Mouse (Mus musculus): ENCODE measurements around the gene Map3k5. TPM values are rescaled to one million over a fixed set of nuclear protein-coding genes. Genes with fewer than 3 reads are reported as not detected.

Map3k5 gene
- polyA plus RNA-seq, 1 experiment, result 3.9 TPM

- no peak for DNase-seq (ENCODE audit: low read depth, low spot score)
- WGBS, result 68% methylated on average over 4 of the region's 4 CpGs
These were observed 65.6 kb downstream of the Map3k5 start for GRCm38 (mm10) chr10:19999703-20000407.

- 84% methylated on average over 8 of the region's 8 CpGs for WGBS
- no peak for DNase-seq (ENCODE audit: low read depth, low spot score)
These were observed 66.1 kb downstream of the Map3k5 start for GRCm38 (mm10) chr10:20000408-20000770.

- no peak for DNase-seq (ENCODE audit: low read depth, low spot score)
- WGBS, result 68% methylated on average over 5 of the region's 5 CpGs
These were observed 67.7 kb downstream of the Map3k5 start for GRCm38 (mm10) chr10:20001990-20002389.

DNA sequence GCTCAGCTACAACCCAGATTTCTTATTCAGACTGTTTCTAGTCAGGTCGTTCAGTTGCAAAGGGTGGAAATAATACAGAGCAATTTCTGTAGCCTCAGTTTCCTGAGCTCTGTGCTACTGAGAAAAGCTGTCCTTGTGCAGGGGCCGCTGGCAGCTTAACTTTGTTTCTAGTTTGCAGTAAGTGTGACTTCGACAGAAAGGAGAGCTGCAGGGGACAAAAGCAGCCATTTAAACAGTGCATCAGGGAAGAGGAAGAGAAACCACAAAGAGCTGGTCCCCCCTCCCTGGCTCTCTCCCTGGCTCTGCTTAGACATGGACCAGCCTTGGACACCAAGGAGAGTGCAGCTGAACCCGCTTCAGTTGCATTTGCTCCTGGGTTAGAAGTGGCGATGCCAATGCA is 68.7 kb downstream of the Map3k5 start:
- 74% methylated on average over 5 of the region's 5 CpGs for WGBS
- DNase-seq (ENCODE audit: low read depth, low spot score), result no peak

GRCm38 (mm10) chr10:20004786-20005185 is 70.5 kb downstream of the Map3k5 start:
- 89% methylated on average over 4 of the region's 4 CpGs for WGBS
- DNase-seq (ENCODE audit: low read depth, low spot score), result no peak

DNA sequence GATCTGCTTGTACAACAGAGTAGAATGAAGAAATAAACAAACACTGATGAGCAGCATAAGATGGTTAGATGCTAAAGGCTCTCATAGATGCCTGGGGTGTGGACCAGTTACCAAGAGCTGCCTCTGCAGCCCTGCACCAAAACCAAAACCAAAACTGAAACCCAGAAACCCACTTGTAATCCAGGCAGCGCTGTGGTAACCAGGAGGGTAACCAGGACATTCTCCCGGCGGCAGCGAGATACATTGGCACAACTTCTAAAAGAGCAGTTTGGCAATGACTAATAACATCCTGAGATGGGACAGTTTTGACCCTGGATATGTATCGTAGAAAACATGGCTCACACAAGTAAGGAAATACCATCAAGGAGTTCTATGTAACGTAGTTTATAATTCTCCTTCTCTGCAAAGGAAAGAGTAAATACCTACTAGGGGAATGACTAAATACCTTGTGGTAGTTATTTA is 71.2 kb downstream of the Map3k5 start:
- no peak for DNase-seq (ENCODE audit: low read depth, low spot score)
- 56% methylated on average over 6 of the region's 6 CpGs for WGBS

DNA sequence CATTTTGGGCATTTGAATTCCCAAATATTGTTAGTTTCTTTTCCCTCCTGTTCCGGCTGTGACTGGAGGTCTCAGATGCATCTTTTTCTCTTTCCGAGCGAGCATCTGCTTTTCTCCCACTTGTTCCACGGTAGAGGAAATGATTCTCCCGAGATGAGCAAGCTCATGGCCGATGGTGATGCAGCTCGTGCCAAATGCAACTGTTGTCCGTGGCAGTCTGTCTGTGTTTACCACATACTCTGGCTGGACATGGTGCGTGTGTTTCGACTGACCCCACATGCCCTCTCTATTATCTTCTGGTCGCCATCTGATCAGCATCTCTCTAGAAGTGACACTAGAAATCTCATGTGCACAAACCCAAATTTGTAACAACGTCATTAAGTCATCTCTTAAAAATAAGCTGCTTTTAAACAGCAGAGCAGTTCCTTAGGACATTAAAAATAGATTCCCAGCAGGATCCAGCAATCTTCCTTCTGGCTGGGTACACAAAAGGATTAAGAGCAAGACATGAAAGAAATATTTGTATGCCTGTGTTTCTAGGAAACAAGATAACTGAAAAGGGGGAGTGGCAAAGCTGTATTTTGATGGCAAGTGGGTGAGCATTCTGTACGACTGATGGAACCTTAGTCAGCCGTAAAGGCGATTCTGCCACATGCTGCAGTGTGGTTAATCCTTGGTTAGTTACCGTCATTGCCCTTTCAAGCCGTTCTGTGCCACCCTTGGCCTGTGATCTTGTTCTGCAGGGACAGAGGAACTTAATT is 72.2 kb downstream of the Map3k5 start:
- WGBS, result 65% methylated on average over 17 of the region's 17 CpGs
- DNase-seq (ENCODE audit: low read depth, low spot score), result no peak

DNA sequence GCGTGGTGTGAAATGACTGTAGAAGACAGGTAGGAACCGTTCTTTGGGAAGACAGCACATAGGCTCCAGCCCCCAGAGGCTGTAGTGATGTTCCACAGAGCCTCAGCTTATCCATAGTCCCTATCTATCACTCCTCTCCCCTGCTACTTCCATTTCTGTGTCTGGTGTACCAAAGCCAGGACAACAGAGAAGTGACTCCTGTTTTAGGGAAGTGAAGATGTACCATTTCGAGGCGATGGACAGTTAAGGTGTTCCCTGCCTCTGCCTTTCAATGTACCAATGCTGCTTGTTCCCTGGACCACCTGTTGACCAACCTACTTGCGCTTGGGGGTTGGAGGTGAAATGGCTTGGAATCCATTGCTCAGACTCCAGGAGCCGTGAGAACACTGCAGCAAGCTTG is 75.0 kb downstream of the Map3k5 start:
- 96% methylated on average over 6 of the region's 6 CpGs for WGBS
- no peak for DNase-seq (ENCODE audit: low read depth, low spot score)

DNA sequence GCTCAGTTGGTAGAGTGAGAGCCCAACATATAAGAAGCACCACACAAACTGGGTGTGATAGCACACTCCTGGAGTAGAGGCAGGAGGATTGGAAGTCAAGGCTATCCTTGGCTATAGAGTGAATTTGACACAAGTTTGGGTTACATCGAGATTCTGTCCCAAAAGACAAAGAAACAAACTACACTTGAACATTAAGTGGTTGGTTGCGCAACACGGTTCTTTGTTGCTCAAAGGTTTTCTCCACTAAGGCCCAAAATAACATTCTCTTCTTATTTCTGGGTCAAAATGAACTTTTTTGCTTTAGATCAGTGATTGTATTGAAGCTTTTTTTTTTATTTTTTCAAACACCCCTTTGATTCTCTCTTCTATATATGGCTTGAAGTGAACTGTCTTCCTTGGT is 75.7 kb downstream of the Map3k5 start:
- WGBS, result 90% methylated on average over 3 of the region's 3 CpGs

DNA sequence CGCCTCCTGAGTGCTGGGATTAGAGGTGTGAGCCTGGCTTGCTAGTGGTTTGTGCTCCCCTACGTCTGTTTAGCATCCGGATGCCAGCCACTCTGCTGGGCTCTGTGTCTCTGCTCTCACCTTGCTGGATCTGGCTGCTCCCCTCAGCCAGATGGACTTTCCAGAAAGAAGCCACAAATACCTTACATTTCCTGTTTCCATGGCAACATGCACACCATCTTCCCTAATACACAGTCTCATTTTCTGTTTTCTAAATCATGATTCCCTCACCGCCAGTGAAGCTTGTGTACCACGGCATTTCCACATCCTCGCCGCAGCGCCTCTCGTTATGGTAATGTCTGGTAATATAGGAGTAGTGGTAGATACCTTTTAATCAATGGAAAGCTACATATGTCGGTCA is 84.1 kb downstream of the Map3k5 start:
- 98% methylated on average over 10 of the region's 10 CpGs for WGBS
- no peak for DNase-seq (ENCODE audit: low read depth, low spot score)

More for the DNA sequence above, 75.7 kb downstream of the Map3k5 start:
- no peak for DNase-seq (ENCODE audit: low read depth, low spot score)

DNA sequence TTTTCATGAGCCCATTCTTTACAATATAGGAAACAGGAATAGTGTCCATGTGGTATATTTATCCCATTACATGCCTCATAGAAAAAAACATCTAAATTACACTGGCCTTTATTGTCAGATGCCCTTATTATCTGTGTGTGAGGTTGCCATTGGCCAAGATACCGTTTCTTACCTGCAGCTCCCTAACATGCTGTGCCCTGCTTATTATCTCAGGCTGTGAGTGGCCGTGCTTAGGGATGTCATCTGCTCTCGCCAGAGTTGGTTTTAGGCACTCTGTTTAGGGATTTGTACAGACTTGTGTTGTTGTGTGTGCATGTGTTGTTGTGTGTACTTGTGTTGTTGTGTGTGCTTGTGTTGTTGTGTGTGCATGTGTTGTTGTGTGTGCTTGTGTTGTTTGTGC is 84.5 kb downstream of the Map3k5 start:
- 95% methylated on average over 3 of the region's 3 CpGs for WGBS
- DNase-seq (ENCODE audit: low read depth, low spot score), result no peak

DNA sequence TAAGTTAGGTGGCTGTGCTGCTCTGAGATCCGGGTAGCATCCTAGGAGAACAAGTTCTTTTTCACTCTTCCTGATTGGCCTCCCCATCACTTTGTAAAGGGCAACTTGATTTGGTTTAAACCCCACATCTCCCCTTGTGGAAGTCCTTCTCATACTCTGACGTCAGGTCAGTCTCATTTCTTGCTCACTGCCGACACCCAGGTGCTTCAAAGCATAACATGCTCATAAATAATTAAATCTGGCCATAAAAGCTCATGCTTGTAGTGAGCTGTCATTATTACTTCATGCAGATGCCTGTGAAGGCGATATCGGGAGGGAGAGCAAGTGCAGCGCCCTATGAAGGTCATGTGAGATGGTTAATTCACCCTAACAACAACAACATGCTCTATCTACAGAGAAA is 87.0 kb downstream of the Map3k5 start:
- 82% methylated on average over 6 of the region's 6 CpGs for WGBS
- no peak for DNase-seq (ENCODE audit: low read depth, low spot score)

GRCm38 (mm10) chr10:20021670-20022468 is 87.6 kb downstream of the Map3k5 start:
- 85% methylated on average over 15 of the region's 15 CpGs for WGBS
- DNase-seq (ENCODE audit: low read depth, low spot score), result no peak

DNA sequence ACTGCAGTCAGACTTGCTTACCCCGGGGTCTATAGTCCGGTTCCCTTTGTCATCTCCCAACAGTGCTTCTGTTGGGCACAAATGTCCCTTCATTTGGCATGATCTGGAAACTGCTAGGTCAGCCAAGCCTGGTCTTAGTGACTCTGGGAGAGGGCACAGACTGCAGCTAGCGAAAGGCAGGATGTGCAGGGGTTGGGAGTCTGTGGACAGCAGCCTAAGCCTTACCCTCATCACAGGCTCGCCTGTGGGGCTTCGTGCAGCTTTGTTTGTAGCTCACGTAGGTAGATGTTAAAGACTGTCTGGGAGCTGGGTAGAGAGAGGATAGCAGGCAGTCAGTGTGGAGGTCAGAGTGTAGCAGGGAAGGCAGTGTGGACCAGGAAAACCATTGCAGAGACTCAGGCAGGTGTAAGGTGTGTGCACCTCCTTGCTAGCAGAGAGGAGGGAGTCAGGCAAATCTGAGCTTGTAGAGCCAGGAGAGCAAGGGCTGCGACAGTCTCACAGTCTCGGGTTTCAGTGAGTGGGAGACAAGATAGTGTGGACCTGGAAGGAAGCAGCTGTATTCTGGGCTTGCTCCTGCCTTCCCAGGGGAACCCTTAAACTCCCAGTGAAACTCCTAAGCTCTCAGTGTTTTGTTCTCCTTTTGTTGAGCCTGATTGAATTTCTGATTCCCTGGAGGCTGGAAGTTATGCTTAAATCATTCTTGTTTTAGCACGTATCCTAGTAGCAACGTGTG is 88.5 kb downstream of the Map3k5 start:
- DNase-seq (ENCODE audit: low read depth, low spot score), result no peak
- 76% methylated on average over 10 of the region's 10 CpGs for WGBS

DNA sequence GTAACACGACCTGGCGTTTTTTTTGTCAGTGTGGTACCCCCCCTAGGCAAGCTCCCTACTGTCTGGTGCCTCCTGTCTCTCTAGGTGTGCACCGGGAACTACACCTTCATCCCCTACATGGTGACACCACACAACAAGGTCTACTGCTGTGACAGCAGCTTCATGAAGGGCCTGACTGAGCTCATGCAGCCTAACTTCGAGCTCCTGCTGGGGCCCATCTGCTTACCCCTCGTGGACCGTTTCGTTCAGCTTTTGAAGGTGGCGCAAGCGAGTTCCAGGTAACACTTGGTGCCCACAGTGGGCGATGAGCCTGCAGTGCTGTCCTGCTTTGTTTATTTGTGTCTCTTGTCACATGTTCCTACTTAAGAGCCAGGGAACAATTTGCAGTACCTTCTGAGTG is 89.3 kb downstream of the Map3k5 start:
- DNase-seq (ENCODE audit: low read depth, low spot score), result no peak
- WGBS, result 91% methylated on average over 10 of the region's 10 CpGs

GRCm38 (mm10) chr10:20024891-20025290 is 90.6 kb downstream of the Map3k5 start:
- 95% methylated on average over 10 of the region's 10 CpGs for WGBS
- no peak for DNase-seq (ENCODE audit: low read depth, low spot score)

DNA sequence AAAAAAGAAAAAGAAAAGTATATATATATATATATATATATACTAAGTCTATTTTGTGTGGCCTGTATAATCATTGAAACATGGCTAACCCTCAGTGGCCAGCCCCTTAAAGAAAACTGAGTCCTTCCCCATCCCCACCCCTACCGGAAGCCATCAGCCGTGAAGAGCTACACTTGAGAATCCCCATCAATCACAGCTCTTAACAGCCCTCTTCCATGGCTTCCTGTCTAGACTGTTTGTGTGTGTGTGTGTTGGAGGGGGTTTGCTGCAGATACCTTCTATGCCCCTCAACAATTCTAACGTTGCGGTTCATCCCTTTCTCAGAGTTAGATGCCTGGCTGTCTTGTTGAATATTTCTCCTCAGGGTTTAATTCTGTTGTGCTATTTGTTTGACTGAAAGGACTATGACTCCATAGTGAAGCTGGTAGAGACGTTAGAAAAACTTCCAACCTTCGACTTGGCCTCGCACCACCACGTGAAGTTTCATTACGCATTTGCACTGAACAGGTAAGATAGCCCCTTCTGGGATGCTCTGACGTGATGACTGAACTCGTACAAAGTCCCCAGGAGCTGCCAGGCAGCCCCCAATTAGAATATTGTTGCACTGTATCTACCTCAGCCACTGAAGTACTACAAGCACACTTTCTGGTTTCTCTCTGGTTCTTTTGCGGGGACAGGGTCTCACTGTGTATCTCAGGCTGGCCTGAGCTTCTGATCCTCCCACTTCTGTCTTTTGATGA is 91.7 kb downstream of the Map3k5 start:
- WGBS, result 82% methylated on average over 12 of the region's 12 CpGs
- DNase-seq (ENCODE audit: low read depth, low spot score), result no peak

DNA sequence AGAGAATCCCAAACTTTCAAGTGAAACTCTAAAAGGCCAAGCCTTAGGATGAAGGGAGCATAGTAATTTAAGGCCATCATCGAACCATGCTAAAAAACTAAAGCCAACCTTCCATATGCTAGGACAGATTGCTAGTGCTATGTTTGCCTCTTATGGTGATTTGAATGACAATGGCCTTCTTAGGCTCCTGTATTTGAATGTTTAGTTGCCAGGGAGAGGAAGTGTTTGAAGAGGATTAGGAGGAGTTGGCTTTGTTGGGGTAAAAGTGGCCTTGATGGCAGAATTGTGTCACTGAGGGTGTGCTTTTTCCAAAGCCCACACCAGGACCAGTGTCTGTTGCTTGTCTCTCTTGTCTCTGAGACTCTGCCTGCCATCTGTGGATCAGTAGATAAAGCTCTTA is 96.4 kb downstream of the Map3k5 start:
- WGBS, result 95% methylated on average over 1 of the region's 1 CpGs
- no peak for DNase-seq (ENCODE audit: low read depth, low spot score)

DNA sequence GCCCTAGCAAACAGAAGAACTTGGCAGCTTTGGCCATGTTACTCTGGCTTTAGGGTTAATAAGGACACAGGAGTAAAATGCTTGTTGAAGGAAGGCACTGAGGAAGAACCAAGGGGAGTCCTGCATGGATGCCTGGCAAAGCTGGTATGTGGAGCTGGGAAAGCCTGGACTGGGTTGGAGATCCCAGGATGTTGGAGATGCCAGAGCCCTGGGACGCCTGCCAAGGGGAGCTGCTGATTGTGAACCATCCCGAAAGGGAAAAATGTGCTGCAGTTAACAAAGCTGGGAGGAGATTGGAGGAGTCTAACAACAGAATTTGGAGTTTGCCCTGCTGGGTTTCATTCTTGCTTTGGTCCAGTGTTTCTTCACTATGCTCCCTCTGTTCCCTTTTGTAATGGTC is 97.7 kb downstream of the Map3k5 start:
- 51% methylated on average over 2 of the region's 2 CpGs for WGBS

More for the DNA sequence above, 97.7 kb downstream of the Map3k5 start:
- no peak for DNase-seq (ENCODE audit: low read depth, low spot score)

All from large intestine, adult 2 months (tissue).